Mouse (Mus musculus): ENCODE measurements at regions not wholly inside any gene's neighbourhood (a gene's known extent, or its start where the extent isn't known, plus 50 kb on each side); places are given as distances from the start of the nearest gene placed in this dataset.

GRCm38 (mm10) chr8:116290671-116291245 lies 214.0 kb upstream of the Dynlrb2 start:
- DNase-seq (ENCODE audit: low spot score) = no peak

- DNase-seq (ENCODE audit: low spot score) = no peak
These were observed 215.5 kb upstream of the Dynlrb2 start for GRCm38 (mm10) chr8:116289237-116289636.

- no peak for DNase-seq (ENCODE audit: low spot score)
These were observed 220.8 kb upstream of the Dynlrb2 start for GRCm38 (mm10) chr8:116283990-116284389.

DNA sequence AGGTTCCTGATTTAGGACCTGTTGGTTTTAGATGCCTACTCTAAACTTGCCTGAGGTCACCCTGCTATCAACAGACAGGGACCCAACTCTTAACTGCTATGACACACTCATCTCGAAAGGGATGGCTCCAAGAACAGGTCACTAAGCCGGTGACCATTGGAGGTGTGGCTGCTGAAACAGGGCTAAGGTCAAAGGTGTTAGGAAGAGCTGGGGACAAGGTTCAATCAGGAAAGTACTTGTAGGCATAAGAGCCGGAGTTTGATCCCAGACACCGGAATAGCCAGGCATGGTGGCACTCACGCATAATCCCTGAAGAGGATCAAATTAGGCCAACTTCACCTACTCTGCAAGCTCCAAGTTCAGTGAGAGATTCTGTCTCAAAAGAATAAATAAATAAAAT lies 222.4 kb upstream of the Dynlrb2 start:
- DNase-seq (ENCODE audit: low spot score) = no peak

DNA sequence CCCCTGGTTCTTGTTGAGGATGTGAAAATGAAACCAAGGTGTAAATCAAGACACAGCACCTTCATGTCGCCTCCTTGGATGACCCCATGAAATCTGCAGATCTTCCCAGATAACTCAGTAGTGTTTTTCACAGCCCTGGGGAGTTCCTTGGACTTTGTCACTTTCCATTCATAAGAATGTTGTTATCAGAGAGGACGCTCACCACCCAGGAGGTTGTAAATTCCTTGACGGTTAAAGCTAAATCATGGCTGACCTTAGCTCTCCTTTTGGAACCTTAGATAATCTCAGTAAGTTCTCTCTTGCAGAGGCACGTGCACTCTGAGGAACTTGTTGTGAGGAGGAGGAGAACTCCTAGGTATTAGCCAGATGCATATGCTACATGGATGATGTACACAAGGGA lies 229.8 kb upstream of the Dynlrb2 start:
- DNase-seq (ENCODE audit: low spot score) = no peak

DNA sequence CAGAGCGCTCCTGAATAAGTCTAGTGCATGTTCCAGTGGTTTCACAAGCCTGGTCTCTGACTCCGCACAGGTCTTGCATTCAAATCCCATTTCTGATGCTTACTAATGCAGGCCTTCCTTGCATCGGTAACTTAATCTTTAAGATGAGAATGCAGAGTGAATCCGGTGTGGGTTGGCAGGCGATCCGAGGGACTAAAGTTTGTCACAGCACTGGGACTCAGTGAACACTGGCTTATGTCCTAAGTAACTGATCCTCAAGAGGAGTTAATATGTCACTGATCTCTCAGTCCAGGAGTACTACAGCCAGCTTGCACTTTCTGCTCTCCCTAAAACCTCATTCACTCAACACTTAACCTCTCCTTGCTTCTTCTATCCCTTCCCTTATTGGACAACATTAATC lies 233.5 kb upstream of the Dynlrb2 start:
- DNase-seq (ENCODE audit: low spot score) = no peak

DNA sequence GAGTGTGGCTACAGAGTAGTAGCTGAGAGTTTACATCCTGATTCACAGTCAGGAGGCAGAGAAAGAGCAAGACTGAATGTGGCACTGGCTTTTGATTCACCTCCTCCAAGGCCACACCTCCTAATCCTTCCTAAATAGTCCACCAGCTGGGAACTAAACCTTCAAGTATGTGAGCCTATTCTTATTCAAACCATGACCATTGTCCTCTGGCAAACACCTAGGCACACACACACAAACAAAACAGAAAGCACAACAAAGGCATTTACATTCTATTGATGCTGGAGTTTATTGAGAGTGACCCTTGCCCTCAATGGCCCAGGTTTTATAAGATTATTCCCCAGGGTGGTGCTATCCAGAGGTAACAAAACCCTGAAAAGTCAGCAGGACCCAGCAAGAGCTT lies 235.4 kb upstream of the Dynlrb2 start:
- DNase-seq (ENCODE audit: low spot score) = no peak

DNA sequence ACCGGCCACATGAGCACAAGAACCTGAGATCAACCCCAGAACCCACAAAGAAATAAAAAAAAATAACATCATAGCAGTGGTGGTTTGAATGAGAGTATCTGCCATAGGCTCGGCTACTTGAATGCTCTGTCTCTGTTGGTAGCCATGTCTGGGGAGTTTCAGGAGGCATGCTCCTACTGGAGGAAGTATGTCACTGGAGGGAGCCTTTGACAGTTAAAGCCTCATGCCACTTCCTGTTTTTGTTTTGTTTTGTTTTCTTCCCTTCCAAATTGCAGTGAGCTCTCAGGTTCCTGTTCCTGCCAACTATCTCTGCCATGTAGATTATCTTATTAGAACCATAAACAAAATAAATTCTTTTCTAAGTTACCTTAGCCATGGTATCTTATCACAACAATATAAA lies 236.1 kb upstream of the Dynlrb2 start:
- DNase-seq (ENCODE audit: low spot score) = no peak

GRCm38 (mm10) chr8:116268161-116268560 lies 236.6 kb upstream of the Dynlrb2 start:
- DNase-seq (ENCODE audit: low spot score) = peak; percentile 7

GRCm38 (mm10) chr8:116267021-116267420 lies 237.8 kb upstream of the Dynlrb2 start:
- DNase-seq (ENCODE audit: low spot score) = no peak

- no peak for DNase-seq (ENCODE audit: low spot score)
These were observed 239.2 kb upstream of the Dynlrb2 start for GRCm38 (mm10) chr8:116265591-116265990.

DNA sequence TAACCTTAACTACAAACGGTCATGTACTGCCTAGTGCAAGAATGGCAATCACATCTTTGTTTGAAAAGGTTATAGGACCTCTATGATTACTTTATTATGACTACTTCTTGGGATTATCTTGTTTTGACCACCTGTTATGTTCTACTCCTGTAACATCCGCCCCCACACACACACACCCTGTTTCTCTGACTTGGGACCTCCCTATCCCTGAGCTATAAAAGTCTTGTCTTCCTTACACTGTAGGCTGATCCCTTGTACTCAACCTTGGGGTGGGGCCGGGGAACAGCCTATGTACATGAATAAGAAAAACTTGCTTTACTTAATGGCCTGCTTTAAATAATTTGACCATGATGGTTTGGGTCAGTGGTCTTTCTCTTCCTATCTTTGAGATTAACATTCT lies 240.7 kb upstream of the Dynlrb2 start:
- no peak for DNase-seq (ENCODE audit: low spot score)

GRCm38 (mm10) chr8:116261286-116261685 lies 243.5 kb upstream of the Dynlrb2 start:
- DNase-seq (ENCODE audit: low spot score) = no peak

GRCm38 (mm10) chr8:116255398-116255797 lies 249.4 kb upstream of the Dynlrb2 start:
- DNase-seq (ENCODE audit: low spot score) = no peak

DNA sequence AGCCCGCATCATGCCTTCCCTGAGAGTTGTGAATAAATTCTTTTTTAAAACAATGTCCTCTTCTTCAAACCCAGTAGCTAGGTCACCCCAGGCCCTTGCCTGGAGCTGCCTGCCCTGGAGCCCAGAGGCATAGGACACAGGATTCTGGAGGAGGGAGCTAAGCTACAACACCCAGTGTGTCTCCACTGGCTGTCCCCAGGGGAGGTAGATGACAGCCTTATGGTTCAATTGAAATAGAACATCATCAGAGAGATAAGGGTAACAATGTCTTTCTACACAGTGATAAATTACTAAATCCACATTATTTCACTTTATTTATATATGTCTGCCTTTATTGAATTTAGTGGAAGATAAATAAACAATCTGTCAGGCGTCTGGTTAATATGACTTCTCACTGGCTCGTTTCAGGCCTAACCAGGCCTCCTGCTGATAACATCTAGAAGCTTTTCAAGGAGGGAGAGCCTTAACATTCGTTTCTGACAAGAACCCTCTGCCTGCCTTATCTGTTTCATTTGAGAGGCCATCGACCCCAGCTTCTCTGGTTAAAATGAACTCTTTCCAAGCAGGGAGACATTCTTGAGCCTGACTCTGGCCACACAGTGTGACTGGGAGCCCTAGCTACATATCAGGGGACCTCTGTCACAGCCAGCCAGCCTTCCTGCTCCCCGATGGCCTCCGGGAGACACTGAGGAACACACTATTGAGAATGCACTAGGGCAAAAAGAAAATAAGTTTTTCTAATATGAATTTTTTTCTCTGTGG lies 252.1 kb upstream of the Dynlrb2 start:
- no peak for DNase-seq (ENCODE audit: low spot score)

GRCm38 (mm10) chr8:116248398-116248797 lies 256.4 kb upstream of the Dynlrb2 start:
- DNase-seq (ENCODE audit: low spot score) = no peak

DNA sequence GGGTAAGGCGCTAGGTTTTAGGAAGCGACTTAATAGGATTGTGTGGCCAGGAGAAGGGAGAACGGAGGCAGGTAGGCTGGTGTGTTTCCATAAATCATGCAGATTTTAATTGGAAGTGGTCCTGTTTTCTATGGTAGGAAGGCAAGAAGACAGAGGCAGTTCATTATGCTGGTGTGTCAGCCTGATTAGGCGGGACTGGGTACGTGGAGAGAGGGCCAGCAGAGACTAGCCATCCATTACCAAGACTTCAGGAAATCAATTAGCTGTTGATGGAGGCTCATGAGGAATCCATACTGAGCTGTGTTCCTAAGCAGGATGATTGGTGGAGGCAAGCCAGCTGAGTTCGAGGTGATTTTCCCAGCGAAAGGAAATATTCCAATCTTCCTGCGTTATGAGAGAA lies 261.3 kb upstream of the Dynlrb2 start:
- DNase-seq (ENCODE audit: low spot score) = no peak

- no peak for DNase-seq (ENCODE audit: low spot score)
These were observed 261.8 kb upstream of the Dynlrb2 start for GRCm38 (mm10) chr8:116242972-116243371.

DNA sequence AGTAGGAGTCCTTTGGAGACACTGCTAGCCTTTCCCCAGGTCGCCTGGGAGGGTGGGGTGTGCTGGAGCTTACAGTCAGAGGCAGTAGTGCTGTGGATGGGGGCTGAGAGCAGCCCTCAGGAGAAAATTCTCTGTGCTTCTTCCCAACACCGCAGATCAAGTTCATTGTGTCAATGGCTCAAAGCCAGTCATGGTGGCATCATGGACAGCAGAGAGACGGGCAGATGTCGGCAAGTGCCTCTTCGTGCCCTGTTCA lies 262.9 kb upstream of the Dynlrb2 start:
- DNase-seq (ENCODE audit: low spot score) = no peak

GRCm38 (mm10) chr8:116241146-116241986 lies 263.4 kb upstream of the Dynlrb2 start:
- no peak for DNase-seq (ENCODE audit: low spot score)

DNA sequence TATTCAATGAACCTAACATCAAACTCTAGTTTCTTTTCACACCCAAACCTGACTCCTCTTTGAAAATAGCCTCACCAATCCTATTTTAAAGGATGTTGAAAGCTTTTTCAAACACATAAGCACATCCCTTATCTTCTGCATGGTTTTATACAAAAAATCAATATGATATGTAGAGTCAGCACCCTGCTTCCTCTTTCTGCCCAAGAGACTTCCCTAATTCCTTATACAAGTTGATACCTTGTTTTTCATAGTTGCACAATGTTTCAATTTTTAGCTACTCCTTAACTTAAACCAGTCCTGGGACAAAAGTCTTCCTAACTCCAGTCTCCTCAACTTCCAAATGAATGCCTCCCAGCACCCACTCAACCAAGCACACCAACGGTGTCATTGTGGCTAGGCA lies 266.1 kb upstream of the Dynlrb2 start:
- no peak for DNase-seq (ENCODE audit: low spot score)

DNA sequence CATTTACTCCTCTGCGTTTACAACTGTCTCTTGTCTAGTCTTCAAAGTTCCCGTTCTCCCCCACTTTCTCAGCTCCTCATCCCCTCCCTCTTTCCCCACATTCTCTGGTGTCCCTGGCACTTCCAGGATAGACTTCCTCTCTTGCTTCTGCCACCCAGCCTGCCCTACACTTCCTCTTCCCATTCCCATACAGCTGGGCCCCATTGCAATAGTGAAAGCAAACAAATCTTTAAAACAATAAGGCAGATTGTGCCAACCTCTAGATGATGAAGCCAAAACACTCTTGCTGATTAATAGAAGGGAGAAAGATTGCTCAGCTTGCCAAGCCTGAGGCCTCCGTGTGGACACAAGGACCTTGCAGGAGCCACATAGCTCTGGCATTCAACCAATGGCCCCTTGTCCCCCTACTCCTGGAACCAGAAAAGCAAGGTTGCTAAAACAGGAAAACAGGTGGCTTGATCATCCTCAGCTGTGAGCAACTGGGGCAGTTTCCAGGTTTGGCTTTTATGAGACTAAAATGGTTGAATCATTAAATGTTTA lies 267.1 kb upstream of the Dynlrb2 start:
- DNase-seq (ENCODE audit: low spot score) = peak; percentile 13

DNA sequence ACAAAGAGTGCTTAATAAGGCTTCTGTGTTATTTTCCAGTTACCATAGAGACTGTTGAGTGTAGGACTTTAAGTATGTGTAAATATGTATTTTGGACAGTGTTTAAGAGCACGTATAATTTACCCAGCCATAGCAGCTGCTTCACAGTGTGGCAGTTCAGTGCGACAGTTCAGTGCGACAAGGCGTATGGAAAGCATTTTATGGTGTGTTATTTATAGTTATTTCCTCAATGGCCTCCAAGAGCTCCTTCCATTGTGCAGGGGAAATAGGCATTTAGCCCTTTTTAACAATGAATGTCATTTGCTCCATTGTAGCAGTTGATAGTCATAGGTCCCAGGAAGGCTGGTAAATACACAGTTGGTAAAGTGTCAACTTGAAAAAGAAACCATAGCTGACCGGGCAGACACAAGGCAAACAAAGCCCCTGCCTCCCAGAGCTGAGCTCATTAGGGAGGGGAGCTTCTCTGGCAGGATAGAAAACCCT lies 275.1 kb upstream of the Dynlrb2 start:
- no peak for DNase-seq (ENCODE audit: low spot score)

Data from ovary, postnatal 14 days (tissue).